9 mouse cellular contexts compared by ENCODE assay signal in the genomic region with DNA sequence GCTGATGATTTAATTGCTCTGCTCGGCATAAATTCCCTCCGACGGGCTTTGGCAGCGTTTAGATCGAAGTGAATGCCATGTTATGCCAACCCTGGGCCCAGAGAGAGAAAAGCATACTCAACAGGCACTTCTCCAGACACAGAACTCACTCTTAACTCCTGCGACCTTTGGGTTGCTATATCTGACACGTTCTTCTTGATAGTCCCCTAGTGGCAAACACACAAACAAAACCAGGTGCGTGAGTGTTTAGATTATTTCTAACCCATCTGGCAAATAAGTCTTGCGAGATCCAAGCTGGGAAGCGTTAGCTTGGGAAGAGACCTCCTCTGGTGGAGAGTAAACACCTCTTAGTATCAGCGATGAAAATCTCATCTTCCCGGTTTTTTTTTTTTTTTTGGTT. TPM values are rescaled to one million over a fixed set of nuclear protein-coding genes. Genes with fewer than 3 reads are reported as not detected.
DNase-seq lines count a peak whose midpoint lies in the region; ATAC-seq and TF ChIP-seq lines count a peak whose summit lies in the region.
"Had no signal": no experiment of that assay in that cellular context is flagged by ENCODE, and none has a peak within 500 bp of the region (broad histone marks: within the 10 kb centered on the region; RNA-seq: fewer than 3 reads in every experiment).

No protein-coding gene starts in this region.

- H3K4me3 ChIP-seq in kidney, embryonic 14.5 days (ENCODE audit: low read length) = peak overlapping the region; percentile 55
- H3K4me3 ChIP-seq in hindbrain, embryonic 16.5 days (ENCODE audit: low read length) = peak overlapping the region; percentile 56
- peak overlapping the region; percentile 55 for H3K4me3 ChIP-seq in neural tube, embryonic 13.5 days
- H3K4me3 ChIP-seq in thymus, adult 2 months (ENCODE audit: control insufficient read depth, insufficient read depth, low read length) = no peak overlapping the region

- H3K27ac ChIP-seq in kidney, embryonic 14.5 days (ENCODE audit: low read depth, low read length) = no peak overlapping the region
- no peak overlapping the region for H3K27ac ChIP-seq in hindbrain, embryonic 16.5 days (ENCODE audit: low read depth, low read length)
- H3K27ac ChIP-seq in neural tube, embryonic 13.5 days (replicated peaks) = no peak overlapping the region
- no peak overlapping the region for H3K27ac ChIP-seq in thymus, adult 2 months (ENCODE audit: control insufficient read depth, insufficient read depth, low read length)

- no peaks in the 10 kb centered on the region for H3K9me3 ChIP-seq in kidney, embryonic 14.5 days (ENCODE audit: control insufficient read depth, low read length)
- no peaks in the 10 kb centered on the region for H3K9me3 ChIP-seq in hindbrain, embryonic 16.5 days (ENCODE audit: control insufficient read depth, low read length)
- H3K9me3 ChIP-seq in neural tube, embryonic 13.5 days = no peaks in the 10 kb centered on the region

- no peak for ATAC-seq in kidney, embryonic 14.5 days (ENCODE audit: low FRiP score, low TSS enrichment)
- no peak for ATAC-seq in hindbrain, embryonic 16.5 days
- ATAC-seq in neural tube, embryonic 13.5 days (ENCODE audit: low read depth) = no peak

- DNase-seq in kidney, adult 9 months = no peak
- DNase-seq in embryo, embryonic 11 days = peak; percentile 24
- no peak for DNase-seq in liver
- no peak for DNase-seq in spleen, postnatal 4 days (ENCODE audit: low spot score in 2 of 2)
- DNase-seq in thymus, adult 2 months = no peak
- DNase-seq: layer of hippocampus, adult 9-11 months had no signal

- no peaks in the 10 kb centered on the region for H3K4me1 ChIP-seq in kidney, embryonic 14.5 days (ENCODE audit: control insufficient read depth, insufficient read depth, low read length)
- peaks cover 4% of the 10 kb centered on the region; the same call in 1 of the 2 replicates for H3K4me1 ChIP-seq in hindbrain, embryonic 16.5 days (ENCODE audit: control insufficient read depth, insufficient read depth, low read depth, low read length)
- peaks cover 25% of the 10 kb centered on the region for H3K4me1 ChIP-seq in neural tube, embryonic 13.5 days (replicated peaks)
- H3K4me1 ChIP-seq in thymus, adult 2 months (replicated peaks; ENCODE audit: control insufficient read depth, insufficient read depth, low read length) = no peaks in the 10 kb centered on the region

- no peaks in the 10 kb centered on the region for H3K36me3 ChIP-seq in kidney, embryonic 14.5 days (ENCODE audit: control insufficient read depth, insufficient read depth, low read length)
- H3K36me3 ChIP-seq in hindbrain, embryonic 16.5 days (ENCODE audit: control insufficient read depth, insufficient read depth, low read length) = no peaks in the 10 kb centered on the region
- no peaks in the 10 kb centered on the region for H3K36me3 ChIP-seq in neural tube, embryonic 13.5 days
- no peaks in the 10 kb centered on the region for H3K36me3 ChIP-seq in thymus, adult 2 months (ENCODE audit: control insufficient read depth, insufficient read depth, low read length)

- TF ChIP-seq CTCF in thymus, adult 2 months (IDR thresholded peaks at IDR 0.05; ENCODE audit: borderline replicate concordance, control insufficient read depth, extremely low read depth, insufficient read depth, low read length, poor library complexity) = no peak

- H3K4me2 ChIP-seq in kidney, embryonic 14.5 days (replicated peaks; ENCODE audit: low read depth, low read length) = peak overlapping the region; percentile 86
- H3K4me2 ChIP-seq in hindbrain, embryonic 16.5 days (ENCODE audit: low read length) = peak overlapping the region; percentile 89
- peak overlapping the region; percentile 99 for H3K4me2 ChIP-seq in neural tube, embryonic 13.5 days

- WGBS in kidney, embryonic 14.5 days = 11% methylated on average over 12 of the region's 12 CpGs
- WGBS in hindbrain, embryonic 16.5 days = 12% methylated on average over 12 of the region's 12 CpGs
- 12% methylated on average over 12 of the region's 12 CpGs for WGBS in neural tube, embryonic 13.5 days
- whole genome bisulfite sequencing in thymus, adult 2 months = 18% methylated on average over 12 of the region's 12 CpGs

- H3K27me3 ChIP-seq in kidney, embryonic 14.5 days (ENCODE audit: control insufficient read depth, insufficient read depth, low read length) = peaks cover 32% of the 10 kb centered on the region; the same call in 1 of the 2 replicates
- H3K27me3 ChIP-seq in hindbrain, embryonic 16.5 days (replicated peaks; ENCODE audit: control insufficient read depth, insufficient read depth, low read length) = peaks cover 7% of the 10 kb centered on the region
- H3K27me3 ChIP-seq in neural tube, embryonic 13.5 days = peaks cover 57% of the 10 kb centered on the region
- H3K27me3 ChIP-seq in thymus, adult 2 months (ENCODE audit: control insufficient read depth, insufficient read depth, low read length) = peaks cover 6% of the 10 kb centered on the region

- no peak for TF ChIP-seq POLR2A in thymus, adult 2 months (IDR thresholded peaks at IDR 0.05; ENCODE audit: control insufficient read depth, extremely low read depth, insufficient read depth, low read length, poor library complexity)

- peak overlapping the region; percentile 46; the same call in 1 of the 2 replicates for H3K9ac ChIP-seq in kidney, embryonic 14.5 days (ENCODE audit: low read depth, low read length)
- peak overlapping the region; percentile 69 for H3K9ac ChIP-seq in hindbrain, embryonic 16.5 days (ENCODE audit: low read depth, low read length)
- H3K9ac ChIP-seq in neural tube, embryonic 13.5 days = peak overlapping the region; percentile 63; the same call in 1 of the 2 replicates

RNA-seq across cellular contexts. Expression of a gene that starts 1.5 kb away (rescaled TPM):
- polyA plus RNA-seq in kidney, embryonic 14.5 days (2014; fragmentation: Nextera tagmentation; extraction: Ambion mirVana) = 5.6 and 12.9 TPM in 2 replicates
- polyA plus RNA-seq in hindbrain, embryonic 16.5 days (2015; fragmentation: Nextera tagmentation; extraction: Ambion mirVana) = 1.9 and 2.7 TPM in 2 replicates
- polyA plus RNA-seq in neural tube, embryonic 13.5 days (2015; fragmentation: Nextera tagmentation; extraction: Ambion mirVana) = 0.71 and 1.5 TPM in 2 replicates
- polyA plus RNA-seq in thymus, adult 2 months (2012; rRNA removed) = 1.8 and 1.9 TPM in 2 replicates
